Mouse (Mus musculus) fat pad, adult 2 months (tissue): ENCODE measurements around the gene Mylip.

Experiments
- DNase-seq: peaks from one replicate; pipeline ENCODE4 v3.0.0-alpha.2; 2011; ENCODE audit warnings: low read depth, low spot score; ENCODE audit errors: extremely low read depth

The Mylip gene

GRCm38 (mm10) chr13:45423905-45424304, 34.4 kb downstream of the Mylip start:
- DNase-seq: no peak

- DNase-seq: peak; percentile 10
Observed at GRCm38 (mm10) chr13:45429239-45429638, 39.7 kb downstream of the Mylip start.

- DNase-seq: no peak
Observed at GRCm38 (mm10) chr13:45437134-45437533, 47.6 kb downstream of the Mylip start.

GRCm38 (mm10) chr13:45438853-45439252, 49.3 kb downstream of the Mylip start:
- DNase-seq: no peak

GRCm38 (mm10) chr13:45440226-45440625, 50.7 kb downstream of the Mylip start:
- no peak for DNase-seq

GRCm38 (mm10) chr13:45442451-45442850, 52.9 kb downstream of the Mylip start:
- no peak for DNase-seq

- DNase-seq: no peak
Observed at GRCm38 (mm10) chr13:45442918-45443535, 53.5 kb downstream of the Mylip start.

GRCm38 (mm10) chr13:45444220-45444619, 54.7 kb downstream of the Mylip start:
- DNase-seq: no peak

GRCm38 (mm10) chr13:45444652-45445051, 55.1 kb downstream of the Mylip start:
- no peak for DNase-seq

- DNase-seq: no peak
Observed at GRCm38 (mm10) chr13:45446636-45447035, 57.1 kb downstream of the Mylip start.

- no peak for DNase-seq
Observed at GRCm38 (mm10) chr13:45452437-45452836, 62.9 kb downstream of the Mylip start.

GRCm38 (mm10) chr13:45453033-45453432, 63.5 kb downstream of the Mylip start:
- no peak for DNase-seq

GRCm38 (mm10) chr13:45454044-45454443, 64.5 kb downstream of the Mylip start:
- no peak for DNase-seq

- DNase-seq: no peak
Observed at GRCm38 (mm10) chr13:45454641-45455040, 65.1 kb downstream of the Mylip start.

- no peak for DNase-seq
Observed at GRCm38 (mm10) chr13:45455108-45455861, 65.7 kb downstream of the Mylip start.

- no peak for DNase-seq
Observed at GRCm38 (mm10) chr13:45455862-45456192, 66.3 kb downstream of the Mylip start.

- no peak for DNase-seq
Observed at GRCm38 (mm10) chr13:45457459-45457858, 67.9 kb downstream of the Mylip start.

- no peak for DNase-seq
Observed at GRCm38 (mm10) chr13:45460177-45460576, 70.6 kb downstream of the Mylip start.

GRCm38 (mm10) chr13:45461370-45461958, 71.9 kb downstream of the Mylip start:
- no peak for DNase-seq
